Mouse (Mus musculus): ENCODE measurements around the gene Auh. TPM values are rescaled to one million over a fixed set of nuclear protein-coding genes. Genes with fewer than 3 reads are reported as not detected.

The Auh gene
- polyA plus RNA-seq, 1 experiment from 2014 or later = 62.4 TPM

DNA sequence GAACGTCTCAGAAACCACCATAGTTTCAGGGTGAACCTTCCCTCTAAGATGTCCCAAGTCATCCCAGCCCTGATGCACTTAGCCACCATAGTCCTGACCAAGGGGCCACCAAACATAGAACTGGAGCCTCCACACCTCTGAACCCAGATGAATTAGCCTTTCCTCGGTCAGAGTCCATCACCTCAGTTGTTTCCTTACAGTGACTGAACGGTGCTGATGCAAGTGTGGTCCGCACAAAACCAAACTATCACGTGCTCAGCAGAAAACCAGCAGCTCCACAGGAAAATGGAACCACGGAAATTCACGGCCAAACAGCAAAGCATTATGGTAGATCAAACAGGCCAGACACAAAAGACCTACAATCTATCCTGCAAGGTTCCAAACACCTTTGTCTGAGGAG is 15.6 kb downstream of the Auh start:
- ATAC-seq (ENCODE audit: low FRiP score) (no peak), DNase-seq (ENCODE audit: low spot score) (no peak)
- no peaks in the 10 kb centered on the region for H3K27me3 ChIP-seq (ENCODE audit: control insufficient read depth, insufficient read depth, low read length)
- H3K4me2 ChIP-seq (replicated peaks) = no peak overlapping the region
- H3K27ac ChIP-seq = no peak overlapping the region
- peaks cover 8% of the 10 kb centered on the region; the same call in 1 of the 2 replicates for H3K4me1 ChIP-seq (replicated peaks; ENCODE audit: control insufficient read depth, insufficient read depth, low read length)
- no peak overlapping the region for H3K4me3 ChIP-seq (replicated peaks; ENCODE audit: low read length)
- no peaks in the 10 kb centered on the region for H3K9me3 ChIP-seq (ENCODE audit: control insufficient read depth, low read length)
- no peak overlapping the region for H3K9ac ChIP-seq
- 0 out of 2 replicates have a peak, but pooled peaks cover under 1% of the 10 kb centered on the region for H3K36me3 ChIP-seq (replicated peaks; ENCODE audit: control insufficient read depth, insufficient read depth)
- 77% methylated on average over 7 of the region's 7 CpGs for WGBS

GRCm38 (mm10) chr13:52912495-52912894 is 17.0 kb downstream of the Auh start:
- ATAC-seq (ENCODE audit: low FRiP score) = no peak
- WGBS = 50% methylated on average over 8 of the region's 8 CpGs
- peaks cover 8% of the 10 kb centered on the region; the same call in 1 of the 2 replicates for H3K4me1 ChIP-seq (replicated peaks; ENCODE audit: control insufficient read depth, insufficient read depth, low read length)

GRCm38 (mm10) chr13:52911259-52911658 is 18.2 kb downstream of the Auh start:
- Histone ChIP-seq H3K27ac (no peak overlapping the region), H3K4me2 (replicated peaks) (no peak overlapping the region), H3K4me1 (replicated peaks; ENCODE audit: control insufficient read depth, insufficient read depth, low read length) (peaks cover 9% of the 10 kb centered on the region; the same call in 1 of the 2 replicates), H3K36me3 (replicated peaks; ENCODE audit: control insufficient read depth, insufficient read depth) (peaks cover 20% of the 10 kb centered on the region; the same call in 1 of the 2 replicates), H3K9ac (no peak overlapping the region), H3K9me3 (ENCODE audit: control insufficient read depth, low read length) (no peaks in the 10 kb centered on the region), H3K4me3 (replicated peaks; ENCODE audit: low read length) (no peak overlapping the region), H3K27me3 (ENCODE audit: control insufficient read depth, insufficient read depth, low read length) (no peaks in the 10 kb centered on the region)
- WGBS = 56% methylated on average over 4 of the region's 4 CpGs
- no peak for DNase-seq (ENCODE audit: low spot score)
- ATAC-seq (ENCODE audit: low FRiP score) = no peak

More at GRCm38 (mm10) chr13:52912495-52912894, 17.0 kb downstream of the Auh start:
- no peak overlapping the region for H3K9ac ChIP-seq
- no peak for DNase-seq (ENCODE audit: low spot score)
- H3K27me3 ChIP-seq (ENCODE audit: control insufficient read depth, insufficient read depth, low read length) = no peaks in the 10 kb centered on the region
- no peak overlapping the region for H3K27ac ChIP-seq
- H3K36me3 ChIP-seq (replicated peaks; ENCODE audit: control insufficient read depth, insufficient read depth) = peaks cover 12% of the 10 kb centered on the region; the same call in 1 of the 2 replicates
- no peak overlapping the region for H3K4me2 ChIP-seq (replicated peaks)
- H3K9me3 ChIP-seq (ENCODE audit: control insufficient read depth, low read length) = no peaks in the 10 kb centered on the region
- H3K4me3 ChIP-seq (replicated peaks; ENCODE audit: low read length) = no peak overlapping the region

DNA sequence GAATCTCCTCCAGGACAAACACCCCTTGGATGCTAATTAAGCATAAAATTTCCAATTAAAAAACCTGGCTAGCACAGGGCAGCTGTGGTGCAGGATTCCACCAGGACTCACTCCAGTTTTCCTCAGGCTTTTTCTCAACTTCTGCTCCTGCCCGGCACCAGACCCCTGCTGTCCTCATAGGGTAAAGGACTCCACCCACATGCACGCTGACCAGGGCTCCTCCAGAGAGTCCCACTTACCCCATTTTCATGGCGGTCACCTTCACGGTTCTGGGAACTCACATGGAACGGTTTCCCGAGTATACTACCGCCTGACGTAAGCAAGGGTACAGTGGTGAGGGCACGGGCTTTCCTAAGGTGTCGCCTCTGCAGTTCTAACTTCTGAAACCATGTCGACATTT is 23.2 kb downstream of the Auh start:
- Histone ChIP-seq H3K4me1 (replicated peaks; ENCODE audit: control insufficient read depth, insufficient read depth, low read length) (peaks cover 16% of the 10 kb centered on the region), H3K36me3 (replicated peaks; ENCODE audit: control insufficient read depth, insufficient read depth) (peaks cover 20% of the 10 kb centered on the region; the same call in 1 of the 2 replicates), H3K9ac (no peak overlapping the region), H3K4me2 (replicated peaks) (no peak overlapping the region), H3K27ac (no peak overlapping the region), H3K9me3 (ENCODE audit: control insufficient read depth, low read length) (no peaks in the 10 kb centered on the region), H3K4me3 (replicated peaks; ENCODE audit: low read length) (no peak overlapping the region), H3K27me3 (ENCODE audit: control insufficient read depth, insufficient read depth, low read length) (no peaks in the 10 kb centered on the region)
- ATAC-seq (ENCODE audit: low FRiP score) (no peak), DNase-seq (ENCODE audit: low spot score) (no peak)
- WGBS = 82% methylated on average over 11 of the region's 11 CpGs

DNA sequence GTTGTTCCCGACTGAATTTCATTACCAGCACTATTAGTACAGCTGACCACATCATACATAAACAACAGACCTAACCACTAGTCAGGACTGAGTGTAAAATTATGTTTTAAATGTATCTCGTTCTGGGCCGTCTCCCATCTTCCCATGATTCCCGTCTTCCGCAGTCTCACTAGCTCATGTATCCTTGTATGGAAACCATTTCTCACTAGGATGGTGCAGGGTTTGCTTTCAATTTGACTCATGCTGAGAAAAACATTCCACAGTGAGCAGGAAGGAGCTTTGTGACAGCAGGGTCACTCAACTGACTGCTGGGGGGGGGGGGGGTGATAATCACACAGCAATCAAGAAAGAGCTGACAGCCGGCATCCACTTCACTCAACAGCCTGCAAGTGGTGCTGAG is 25.3 kb downstream of the Auh start:
- no peak overlapping the region for H3K4me2 ChIP-seq (replicated peaks)
- H3K27ac ChIP-seq = peak overlapping the region; percentile 54
- ATAC-seq (ENCODE audit: low FRiP score) = peak; percentile 42; the same call in 1 of the 2 replicates

GRCm38 (mm10) chr13:52903767-52904166 is 25.7 kb downstream of the Auh start:
- Histone ChIP-seq H3K36me3 (replicated peaks; ENCODE audit: control insufficient read depth, insufficient read depth) (peaks cover 18% of the 10 kb centered on the region; the same call in 1 of the 2 replicates), H3K9me3 (ENCODE audit: control insufficient read depth, low read length) (no peaks in the 10 kb centered on the region), H3K4me2 (replicated peaks) (no peak overlapping the region), H3K9ac (no peak overlapping the region), H3K27ac (peak overlapping the region; percentile 54), H3K27me3 (ENCODE audit: control insufficient read depth, insufficient read depth, low read length) (no peaks in the 10 kb centered on the region), H3K4me3 (replicated peaks; ENCODE audit: low read length) (no peak overlapping the region), H3K4me1 (replicated peaks; ENCODE audit: control insufficient read depth, insufficient read depth, low read length) (peaks cover 16% of the 10 kb centered on the region)
- DNase-seq (ENCODE audit: low spot score) = no peak
- 0 out of 2 replicates have a peak, but pooled peaks have one; percentile 38 for ATAC-seq (ENCODE audit: low FRiP score)
- WGBS = 25% methylated on average over 10 of the region's 10 CpGs

More for the DNA sequence above, 25.3 kb downstream of the Auh start:
- Histone ChIP-seq H3K4me3 (replicated peaks; ENCODE audit: low read length) (no peak overlapping the region), H3K4me1 (replicated peaks; ENCODE audit: control insufficient read depth, insufficient read depth, low read length) (peaks cover 16% of the 10 kb centered on the region), H3K9me3 (ENCODE audit: control insufficient read depth, low read length) (no peaks in the 10 kb centered on the region), H3K36me3 (replicated peaks; ENCODE audit: control insufficient read depth, insufficient read depth) (peaks cover 20% of the 10 kb centered on the region; the same call in 1 of the 2 replicates), H3K9ac (no peak overlapping the region), H3K27me3 (ENCODE audit: control insufficient read depth, insufficient read depth, low read length) (no peaks in the 10 kb centered on the region)
- no peak for DNase-seq (ENCODE audit: low spot score)
- WGBS = 33% methylated on average over 6 of the region's 6 CpGs

GRCm38 (mm10) chr13:52902517-52902916 is 27.0 kb downstream of the Auh start:
- Histone ChIP-seq H3K4me3 (replicated peaks; ENCODE audit: low read length) (no peak overlapping the region), H3K9me3 (ENCODE audit: control insufficient read depth, low read length) (no peaks in the 10 kb centered on the region), H3K27ac (no peak overlapping the region), H3K27me3 (ENCODE audit: control insufficient read depth, insufficient read depth, low read length) (no peaks in the 10 kb centered on the region), H3K36me3 (replicated peaks; ENCODE audit: control insufficient read depth, insufficient read depth) (peaks cover 12% of the 10 kb centered on the region), H3K4me2 (replicated peaks) (no peak overlapping the region), H3K9ac (no peak overlapping the region), H3K4me1 (replicated peaks; ENCODE audit: control insufficient read depth, insufficient read depth, low read length) (peaks cover 16% of the 10 kb centered on the region)
- ATAC-seq (ENCODE audit: low FRiP score) (no peak), DNase-seq (ENCODE audit: low spot score) (no peak)
- 78% methylated on average over 8 of the region's 8 CpGs for WGBS

- Histone ChIP-seq H3K4me2 (replicated peaks) (no peak overlapping the region), H3K27me3 (ENCODE audit: control insufficient read depth, insufficient read depth, low read length) (no peaks in the 10 kb centered on the region), H3K9me3 (ENCODE audit: control insufficient read depth, low read length) (no peaks in the 10 kb centered on the region), H3K4me3 (replicated peaks; ENCODE audit: low read length) (no peak overlapping the region), H3K27ac (no peak overlapping the region), H3K4me1 (replicated peaks; ENCODE audit: control insufficient read depth, insufficient read depth, low read length) (peaks cover 11% of the 10 kb centered on the region), H3K9ac (no peak overlapping the region), H3K36me3 (replicated peaks; ENCODE audit: control insufficient read depth, insufficient read depth) (peaks cover 14% of the 10 kb centered on the region)
- ATAC-seq (ENCODE audit: low FRiP score) (no peak), DNase-seq (ENCODE audit: low spot score) (no peak)
- 80% methylated on average over 5 of the region's 5 CpGs for WGBS
These were observed 29.8 kb downstream of the Auh start for GRCm38 (mm10) chr13:52899664-52900063.

DNA sequence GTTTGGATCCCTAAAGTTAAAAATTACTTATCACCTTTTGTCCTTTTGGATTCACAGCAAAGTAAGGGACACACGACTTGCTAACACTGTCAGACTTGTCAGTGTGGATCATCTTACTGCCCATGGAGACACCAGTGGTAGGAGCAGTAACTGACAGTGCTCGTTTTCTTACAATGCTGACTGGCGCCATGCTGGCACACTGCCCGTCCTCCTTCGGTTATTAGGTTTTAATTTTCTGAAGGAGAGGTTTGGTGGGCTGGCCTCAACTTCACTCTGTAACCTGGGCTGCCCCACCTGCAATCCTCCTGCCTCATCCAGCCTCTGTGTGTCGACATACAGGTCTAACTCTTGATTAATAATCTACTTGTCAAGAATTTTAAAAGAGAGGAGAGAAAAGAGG is 31.7 kb downstream of the Auh start:
- no peak for DNase-seq (ENCODE audit: low spot score)
- no peaks in the 10 kb centered on the region for H3K9me3 ChIP-seq (ENCODE audit: control insufficient read depth, low read length)
- no peak for ATAC-seq (ENCODE audit: low FRiP score)
- WGBS = 75% methylated on average over 6 of the region's 6 CpGs
- H3K36me3 ChIP-seq (replicated peaks; ENCODE audit: control insufficient read depth, insufficient read depth) = peaks cover 14% of the 10 kb centered on the region
- no peak overlapping the region for H3K4me2 ChIP-seq (replicated peaks)
- no peak overlapping the region for H3K9ac ChIP-seq
- no peak overlapping the region for H3K27ac ChIP-seq
- H3K4me3 ChIP-seq (replicated peaks; ENCODE audit: low read length) = no peak overlapping the region
- H3K4me1 ChIP-seq (replicated peaks; ENCODE audit: control insufficient read depth, insufficient read depth, low read length) = no peaks in the 10 kb centered on the region
- H3K27me3 ChIP-seq (ENCODE audit: control insufficient read depth, insufficient read depth, low read length) = no peaks in the 10 kb centered on the region

- H3K36me3 ChIP-seq (replicated peaks; ENCODE audit: control insufficient read depth, insufficient read depth) = peaks cover 13% of the 10 kb centered on the region
- H3K27me3 ChIP-seq (ENCODE audit: control insufficient read depth, insufficient read depth, low read length) = no peaks in the 10 kb centered on the region
- H3K27ac ChIP-seq = no peak overlapping the region
- WGBS = 97% methylated on average over 1 of the region's 1 CpGs
- H3K9ac ChIP-seq = no peak overlapping the region
- DNase-seq (ENCODE audit: low spot score) (no peak), ATAC-seq (ENCODE audit: low FRiP score) (no peak)
- no peaks in the 10 kb centered on the region for H3K9me3 ChIP-seq (ENCODE audit: control insufficient read depth, low read length)
- no peak overlapping the region for H3K4me2 ChIP-seq (replicated peaks)
- no peaks in the 10 kb centered on the region for H3K4me1 ChIP-seq (replicated peaks; ENCODE audit: control insufficient read depth, insufficient read depth, low read length)
- H3K4me3 ChIP-seq (replicated peaks; ENCODE audit: low read length) = no peak overlapping the region
These were observed 36.7 kb downstream of the Auh start for GRCm38 (mm10) chr13:52892791-52893190.
